Mouse (Mus musculus) thymus, adult 2 months (tissue): ENCODE measurements at regions not wholly inside any gene's neighbourhood (a gene's known extent, or its start where the extent isn't known, plus 50 kb on each side); places are given as distances from the start of the nearest gene placed in this dataset.

ENCODE experiments used
- CTCF ChIP-seq: fragments of 200-500 bp; IDR thresholded peaks from 2 replicates; pipeline ENCODE4 v1.5.1; 2012; ENCODE audit warnings: mild to moderate bottlenecking, control low read depth, low read length, moderate library complexity, borderline replicate concordance; ENCODE audit not compliant: control insufficient read depth, poor library complexity, insufficient read depth; ENCODE audit errors: extremely low read depth
- POLR2A ChIP-seq: fragments of 200-500 bp; IDR thresholded peaks from 2 replicates; pipeline ENCODE4 v1.6.1; 2012; ENCODE audit warnings: mild to moderate bottlenecking, low read length, control low read depth, moderate library complexity; ENCODE audit not compliant: control insufficient read depth, poor library complexity, insufficient read depth; ENCODE audit errors: extremely low read depth

DNA sequence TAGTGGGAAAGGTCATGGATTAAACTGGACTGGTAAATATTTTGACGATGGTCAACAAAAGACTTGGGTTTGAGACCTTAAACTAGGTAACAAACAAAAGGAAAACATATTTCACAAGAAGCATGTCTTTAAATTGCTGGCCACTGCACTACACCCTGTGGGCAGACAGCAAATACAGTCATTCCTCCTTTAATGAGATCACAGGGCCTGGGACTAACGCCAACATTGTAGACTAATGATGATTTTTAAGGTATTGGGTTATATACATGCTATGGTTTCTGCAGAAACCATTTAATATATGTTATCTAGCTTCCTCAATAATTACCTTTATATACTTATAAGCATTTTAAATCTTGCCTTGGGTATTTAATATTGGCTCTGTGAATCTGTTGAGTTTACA is 162.8 kb downstream of the Npr3 start:
- TF ChIP-seq POLR2A = no peak
- no peak for TF ChIP-seq CTCF
